Mouse (Mus musculus) heart, postnatal 0 days (tissue): ENCODE results near the gene Tfpi.

Experiments
- CTCF ChIP-seq: IDR thresholded peaks from 2 replicates; pipeline ENCODE4 v1.5.1; 2016; ENCODE audit warnings: antibody characterized with exemption, control low read depth, low read depth
- EP300 ChIP-seq: IDR thresholded peaks from 2 replicates; pipeline ENCODE4 v1.6.1; 2016; ENCODE audit warnings: antibody characterized with exemption, low read depth

- TF ChIP-seq EP300, result no peak
- peak; percentile 74 for TF ChIP-seq CTCF
Measured at GRCm38 (mm10) chr2:84454051-84454450, 22.5 kb downstream of the Tfpi start.
